Mouse (Mus musculus): ENCODE measurements around the gene Trp53tg5.

Trp53tg5 gene

DNA sequence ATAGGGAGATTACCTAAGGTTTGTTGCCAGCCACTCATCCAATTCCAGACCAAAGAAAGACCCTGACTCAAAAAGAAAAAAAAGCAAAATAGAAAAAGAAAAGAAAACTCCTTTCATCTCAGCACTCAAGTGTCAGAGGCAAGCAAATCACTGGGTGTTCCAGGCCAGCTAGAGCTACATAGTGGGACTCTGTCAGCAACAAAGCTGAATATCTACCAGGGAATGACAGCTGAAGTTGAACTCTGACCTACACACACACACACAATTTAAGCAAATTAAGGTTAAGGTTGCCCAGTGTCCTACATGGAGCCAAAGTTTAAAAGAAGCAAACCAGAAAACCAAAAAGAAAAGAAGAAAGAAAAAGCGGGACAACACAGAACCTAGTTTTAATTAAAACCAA is 25.4 kb downstream of the Trp53tg5 start:
- no peak for DNase-seq

DNA sequence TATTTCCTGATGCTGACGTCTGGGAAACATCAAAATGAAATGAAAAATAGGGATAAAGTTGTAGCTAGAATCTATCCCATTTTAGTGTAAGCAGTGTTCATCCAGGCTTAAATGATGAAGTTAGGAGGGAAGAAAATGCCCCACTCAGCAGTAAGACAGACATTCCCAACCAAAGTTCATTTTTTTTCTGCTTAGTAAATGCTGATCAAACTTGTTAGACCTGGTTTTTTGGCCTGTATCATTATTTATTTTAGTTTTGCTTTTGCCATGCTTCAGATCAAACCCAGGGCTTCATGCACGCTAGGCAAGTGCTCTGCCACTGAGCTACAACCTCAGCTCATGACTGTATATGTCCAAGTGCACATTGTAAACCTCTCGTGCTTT is 27.4 kb downstream of the Trp53tg5 start:
- DNase-seq, result no peak

DNA sequence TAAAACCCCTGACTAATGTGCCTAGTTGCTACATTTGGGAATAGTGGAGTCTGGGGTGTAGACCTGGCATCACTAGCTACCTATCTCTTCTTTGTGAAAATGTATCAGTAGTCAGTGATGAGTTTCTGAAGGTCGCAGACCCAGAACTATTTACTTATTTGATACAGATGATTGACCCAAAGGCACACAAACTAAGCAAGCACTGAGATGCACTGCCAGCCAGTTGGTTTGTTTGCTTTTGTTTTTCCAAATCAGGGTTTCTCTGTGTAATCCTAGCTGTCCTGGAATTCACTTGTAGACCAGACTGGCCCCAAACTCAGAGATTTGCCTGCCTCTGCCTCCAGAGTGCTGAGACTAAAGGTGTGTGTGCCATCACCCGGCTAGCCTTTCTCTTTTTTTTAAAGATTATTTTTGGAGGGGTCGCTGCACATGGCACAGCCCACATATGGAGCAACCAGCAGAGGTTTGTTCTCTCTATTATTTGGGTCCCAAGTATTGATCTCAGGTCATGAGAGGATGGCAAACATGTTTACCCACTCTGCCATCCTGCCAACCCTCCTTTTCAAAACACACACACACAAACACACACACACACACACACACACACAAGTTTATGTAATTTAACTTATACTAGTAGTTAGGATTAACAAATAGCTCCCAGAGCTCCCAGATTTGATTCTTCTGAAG is 28.0 kb downstream of the Trp53tg5 start:
- no peak for DNase-seq

DNA sequence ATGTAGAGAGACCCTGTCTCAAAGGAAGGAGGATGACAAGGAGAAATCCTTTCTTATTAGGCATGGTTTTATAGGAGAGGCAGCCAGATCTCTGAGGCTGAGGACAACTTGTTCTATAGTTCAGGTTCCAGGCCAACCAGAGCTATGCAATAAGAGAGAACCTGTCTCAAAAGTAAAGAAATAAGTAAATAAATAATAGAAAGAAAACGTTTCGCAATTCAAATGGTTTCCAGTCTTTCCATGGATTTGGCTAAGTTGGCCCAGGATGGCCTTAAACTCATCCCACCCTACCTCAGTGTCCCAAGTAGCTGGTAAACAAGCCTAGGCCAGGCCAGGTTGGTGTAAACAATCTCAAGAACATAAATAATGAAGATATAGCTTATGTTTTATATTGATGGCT is 28.8 kb downstream of the Trp53tg5 start:
- no peak for DNase-seq

DNA sequence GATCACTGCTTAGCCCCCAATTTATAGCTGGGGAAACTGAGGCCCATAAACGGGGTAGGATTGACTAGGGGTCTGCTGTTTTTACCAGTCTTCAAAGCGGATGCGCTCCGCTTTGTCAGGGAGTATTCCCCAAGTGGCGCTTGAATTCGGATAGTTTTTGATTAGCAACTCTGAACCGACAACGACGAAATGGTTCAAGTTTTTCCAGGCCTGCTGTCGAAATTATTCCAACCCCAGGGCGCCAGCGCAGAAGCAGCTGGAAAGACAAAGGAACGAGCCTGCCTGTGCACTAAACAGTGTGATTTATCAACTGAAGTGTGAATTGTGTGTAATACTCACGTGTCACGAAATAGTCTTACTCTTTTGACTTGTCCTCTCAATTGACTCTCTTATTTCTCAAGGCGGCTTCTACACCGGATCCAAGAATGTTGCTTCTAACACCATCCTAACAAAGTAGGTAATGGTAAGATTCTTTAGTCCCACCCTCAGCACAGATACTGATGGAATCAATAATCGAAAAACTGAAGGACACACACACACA is 30.0 kb downstream of the Trp53tg5 start, which contains the start of gene Sdc4:
Gene Sdc4 (minus strand): TSS at position 428 of the 541 bp plus-strand sequence.
- no peak for DNase-seq

DNA sequence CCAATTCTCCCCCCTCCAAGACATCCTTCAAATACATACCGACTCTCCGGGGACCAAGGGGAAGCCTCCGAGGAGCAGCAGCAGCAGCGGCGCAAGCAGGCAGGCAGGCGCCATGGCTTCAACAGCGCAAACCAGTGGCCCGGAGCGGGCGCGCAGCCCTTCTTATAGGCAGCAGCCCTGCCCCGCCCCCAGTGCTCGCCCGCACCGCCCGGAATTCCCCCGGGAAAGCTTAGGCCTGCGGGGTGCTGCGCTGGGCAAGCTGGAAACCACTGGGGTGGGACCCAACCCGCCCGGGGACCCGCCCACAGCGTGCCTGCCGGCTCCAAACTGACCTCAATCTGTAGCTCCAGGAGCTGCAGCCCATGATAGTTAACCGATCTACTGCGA is 30.5 kb downstream of the Trp53tg5 start:
- peak; percentile 95 for DNase-seq

DNA sequence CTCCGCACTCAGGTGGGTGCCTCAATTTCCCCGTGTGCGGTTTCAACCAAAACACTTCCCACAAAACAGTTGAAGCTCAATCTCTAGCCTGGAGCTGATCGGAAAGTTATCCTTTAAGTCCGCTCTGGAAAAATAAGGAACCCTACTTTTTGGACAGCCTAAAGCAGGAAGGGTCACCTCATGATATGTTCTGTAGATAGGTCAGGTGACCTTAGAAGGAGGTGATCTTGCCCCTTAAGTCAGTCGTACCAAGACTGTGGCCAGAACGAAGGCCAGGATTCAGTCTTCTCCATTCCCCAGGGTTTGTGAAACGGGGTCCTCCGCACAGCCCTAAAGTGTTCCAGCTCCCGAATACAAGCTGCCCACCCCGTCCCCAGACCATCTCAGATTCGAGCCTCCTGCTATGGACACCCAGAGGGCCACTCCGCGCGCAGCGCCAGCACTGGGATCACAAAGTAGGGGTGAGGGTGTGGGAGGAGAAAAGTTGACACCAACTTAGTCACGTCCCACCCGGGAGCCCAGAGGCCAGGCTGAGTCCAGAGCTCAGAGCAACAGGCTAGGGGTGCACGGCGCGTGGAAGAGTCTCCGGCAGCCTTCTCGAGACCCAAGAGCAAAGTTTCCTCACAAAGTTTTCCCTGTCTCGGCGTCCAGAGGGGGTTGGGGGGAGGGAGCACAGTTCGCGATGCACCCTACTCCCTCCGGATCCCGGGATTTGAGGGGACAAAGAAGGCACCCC is 31.0 kb downstream of the Trp53tg5 start:
- peak; percentile 58 for DNase-seq

DNA sequence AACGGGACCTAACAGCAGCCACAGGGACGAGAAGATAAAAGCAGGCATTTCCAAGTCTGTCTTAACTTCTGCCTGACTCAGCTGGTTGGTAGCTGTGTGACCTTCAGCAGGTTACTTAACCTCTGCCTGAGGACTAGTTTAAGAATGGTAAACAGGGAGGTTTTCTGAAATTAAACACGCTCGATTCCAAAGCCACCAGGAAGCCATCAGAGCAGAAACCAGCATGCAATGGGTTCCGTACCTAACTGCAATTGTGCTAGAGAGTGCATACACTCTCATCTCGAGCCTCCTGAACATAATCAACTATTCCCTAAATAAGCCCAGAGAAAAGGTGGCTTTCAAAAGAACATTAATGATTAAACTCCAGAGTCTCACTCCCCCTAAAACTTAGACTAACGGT is 31.8 kb downstream of the Trp53tg5 start:
- DNase-seq, result peak; percentile 25

DNA sequence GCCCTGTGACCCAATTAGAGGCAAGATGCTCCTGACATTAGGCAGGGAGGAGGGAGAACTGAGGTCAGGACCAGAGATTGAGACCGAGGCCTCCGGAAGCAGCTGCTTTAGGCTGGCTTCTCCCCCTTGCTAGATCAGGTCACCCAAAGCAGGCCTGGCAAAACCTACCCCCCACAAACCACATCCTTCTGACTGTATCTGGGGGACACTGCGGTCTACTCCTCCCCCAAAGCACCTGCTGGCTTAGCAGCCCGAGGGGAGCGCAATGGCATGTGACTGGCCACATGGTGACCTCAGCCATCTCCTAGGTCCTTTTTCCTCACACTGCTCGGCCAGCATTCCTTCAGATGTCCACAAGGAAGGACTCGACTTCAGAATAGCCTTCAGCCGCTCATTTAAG is 32.4 kb downstream of the Trp53tg5 start:
- DNase-seq, result peak; percentile 59

DNA sequence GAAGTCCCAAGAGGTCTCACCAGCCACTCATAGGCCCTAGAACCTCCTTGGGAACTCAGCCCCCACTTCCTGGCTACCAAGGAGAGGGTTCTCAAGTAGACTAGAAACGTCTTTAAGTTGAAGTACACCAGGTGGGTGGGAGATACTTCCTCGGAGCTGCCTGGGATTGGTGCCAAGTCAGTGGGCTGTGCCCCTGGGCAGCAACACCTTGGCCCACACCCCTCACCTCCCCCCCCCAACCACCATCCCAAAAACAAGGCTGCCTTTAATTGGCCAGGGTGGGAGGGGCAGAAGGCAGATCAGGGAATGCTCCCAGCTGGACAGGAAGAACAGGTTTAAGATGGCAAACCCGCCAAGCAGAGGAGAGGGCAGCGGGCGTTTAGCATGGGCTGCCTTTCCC is 33.2 kb downstream of the Trp53tg5 start:
- DNase-seq, result peak; percentile 62

DNA sequence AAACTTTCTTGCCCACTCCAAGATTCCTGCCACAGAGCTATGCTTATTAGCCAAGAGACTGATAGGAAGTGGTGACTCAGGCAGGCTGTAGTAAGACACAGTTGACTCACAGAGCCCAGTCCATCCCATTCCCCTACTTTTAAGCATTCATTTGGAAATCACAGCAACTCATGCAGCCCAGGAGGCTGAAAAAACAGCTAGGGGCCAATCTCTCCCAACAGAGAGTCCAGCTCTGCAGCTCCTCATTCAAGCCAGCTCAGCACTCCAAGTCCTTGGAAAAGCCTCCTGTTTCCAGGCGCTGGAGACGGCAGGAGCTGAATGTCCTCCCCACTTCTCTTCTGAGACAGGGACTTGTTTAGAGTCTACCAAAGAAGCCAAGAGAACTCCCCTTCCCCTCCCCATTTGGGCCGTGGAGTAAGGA is 34.5 kb downstream of the Trp53tg5 start:
- DNase-seq, result no peak

DNA sequence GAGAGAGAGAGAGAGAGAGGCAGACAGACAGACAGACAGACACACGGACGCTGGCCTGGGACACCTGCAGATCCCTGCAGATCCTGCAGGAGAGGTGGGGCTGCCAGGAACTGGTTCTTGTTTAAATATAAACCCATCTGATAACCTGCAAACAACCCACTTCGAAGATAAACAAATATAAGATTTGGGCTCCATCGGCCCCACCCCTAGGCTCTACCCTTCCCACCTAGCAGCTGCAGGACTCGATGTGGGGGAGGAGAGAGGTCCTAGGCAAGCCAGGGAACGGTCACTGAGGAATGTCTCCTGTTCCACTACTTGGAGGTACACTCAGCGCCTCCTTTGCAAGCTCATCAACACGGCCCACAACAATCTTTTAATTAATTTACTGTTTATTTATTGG is 35.3 kb downstream of the Trp53tg5 start:
- peak; percentile 36 for DNase-seq

DNA sequence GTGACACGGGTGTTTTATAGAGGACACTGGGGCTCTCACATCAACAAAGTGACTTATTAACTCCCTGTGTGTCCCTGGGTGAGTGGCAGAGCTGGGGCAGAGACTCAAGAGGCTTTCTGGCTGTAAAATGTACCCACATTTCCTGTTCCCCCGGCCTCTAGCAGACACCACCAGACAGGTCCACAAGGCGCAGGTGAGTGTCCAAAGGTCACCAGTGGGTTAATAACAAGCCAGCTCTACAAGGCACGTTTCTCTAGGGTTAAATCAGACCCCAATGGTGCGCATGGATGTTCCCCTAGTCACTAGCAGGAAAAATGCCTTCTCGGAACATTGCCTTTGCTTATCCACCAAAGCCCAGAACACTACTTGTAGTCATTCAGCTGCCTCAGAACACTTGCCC is 35.8 kb downstream of the Trp53tg5 start:
- DNase-seq, result peak; percentile 78

DNA sequence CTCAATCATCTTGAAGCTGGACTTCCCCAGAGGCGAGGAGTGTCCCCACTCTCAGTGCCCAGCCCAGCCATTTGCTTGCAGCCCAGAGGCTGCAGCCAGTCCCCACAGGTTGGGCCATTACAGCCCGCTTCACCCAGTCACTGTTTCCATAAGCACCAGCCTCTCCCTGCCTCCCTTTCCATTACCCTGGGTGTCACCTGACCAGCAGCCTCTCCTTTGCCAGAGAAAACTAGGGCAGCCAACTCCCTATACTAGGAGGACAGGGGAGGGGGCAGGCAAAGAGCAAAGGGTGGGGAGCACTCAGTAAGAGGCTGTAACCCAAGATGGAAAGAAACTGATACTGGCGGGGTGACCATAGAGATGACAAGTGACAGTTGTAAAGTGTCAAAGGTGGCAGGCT is 36.6 kb downstream of the Trp53tg5 start:
- peak; percentile 84 for DNase-seq

DNA sequence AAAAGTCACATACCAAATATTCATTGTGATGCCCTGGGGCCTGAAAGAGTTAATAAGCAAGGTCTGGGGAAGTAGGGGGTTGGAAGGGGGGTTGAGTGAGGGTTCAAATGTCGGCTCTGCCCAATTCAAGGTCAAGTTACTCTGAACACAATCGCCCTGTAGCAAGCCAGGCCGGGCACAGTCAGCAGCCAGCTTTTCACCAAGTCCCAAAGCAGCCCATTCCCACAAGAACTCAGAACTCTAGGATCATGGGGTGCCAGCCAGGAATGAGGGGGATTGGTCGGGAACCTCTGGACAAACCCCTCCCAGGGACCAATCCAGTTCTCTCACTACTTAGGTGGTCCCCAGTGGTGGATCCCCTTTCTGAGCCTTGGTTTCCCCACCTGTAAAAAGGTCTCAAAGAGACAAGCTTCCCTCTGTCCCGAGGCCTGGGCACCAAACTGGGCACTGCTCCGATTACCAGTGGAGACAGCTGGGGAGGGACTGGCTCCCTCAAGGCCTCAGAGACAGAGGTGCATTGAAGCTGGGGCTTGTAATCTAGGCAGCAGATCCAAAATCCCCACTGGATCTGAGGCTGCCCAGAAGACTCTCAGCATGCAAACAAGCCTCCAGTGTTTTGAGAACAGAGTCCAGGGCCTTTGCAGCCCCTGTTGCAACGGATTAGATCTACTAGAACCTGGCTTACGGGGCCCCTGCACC is 37.2 kb downstream of the Trp53tg5 start:
- peak; percentile 52 for DNase-seq

DNA sequence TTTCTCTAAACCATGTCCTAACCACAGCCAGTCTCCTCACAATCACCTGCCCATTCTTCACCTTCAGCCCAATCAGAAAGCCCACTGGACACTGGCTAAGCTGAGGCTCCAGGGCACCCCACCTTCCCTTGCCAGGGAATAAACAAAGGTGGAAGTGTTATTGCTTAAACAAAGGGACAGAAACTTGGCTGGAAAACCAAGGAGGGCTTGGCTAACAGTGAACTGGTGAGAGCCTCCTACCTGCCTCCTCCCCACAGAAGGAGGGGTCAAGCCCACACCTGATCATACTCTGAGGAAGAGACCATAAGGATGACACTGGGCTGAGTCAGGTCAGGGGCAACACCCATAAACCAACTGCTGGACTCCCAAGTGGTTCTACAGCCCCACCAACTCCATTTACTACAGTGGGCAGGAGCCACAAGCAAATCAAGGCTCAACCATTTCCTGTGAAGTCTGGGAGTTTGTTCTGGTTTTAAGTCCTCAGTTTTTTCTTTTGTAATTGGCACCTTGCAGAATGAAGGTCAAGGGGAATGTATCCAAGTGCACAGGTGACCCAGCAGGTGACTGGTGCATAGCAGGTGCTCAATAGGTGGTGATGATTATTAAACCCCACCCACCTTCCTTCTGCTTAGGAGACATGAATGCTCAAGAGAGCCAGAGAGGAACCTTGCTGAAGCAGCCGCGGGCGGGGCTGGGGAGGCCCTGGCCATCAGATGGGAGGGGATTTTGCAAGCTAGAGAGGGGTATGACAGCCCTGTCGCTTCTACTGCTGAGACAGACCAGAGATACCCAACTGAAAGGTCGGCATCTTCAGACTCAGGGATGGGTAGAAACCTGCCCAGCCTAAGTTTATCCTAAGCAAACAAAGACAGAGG is 38.1 kb downstream of the Trp53tg5 start:
- DNase-seq, result no peak

DNA sequence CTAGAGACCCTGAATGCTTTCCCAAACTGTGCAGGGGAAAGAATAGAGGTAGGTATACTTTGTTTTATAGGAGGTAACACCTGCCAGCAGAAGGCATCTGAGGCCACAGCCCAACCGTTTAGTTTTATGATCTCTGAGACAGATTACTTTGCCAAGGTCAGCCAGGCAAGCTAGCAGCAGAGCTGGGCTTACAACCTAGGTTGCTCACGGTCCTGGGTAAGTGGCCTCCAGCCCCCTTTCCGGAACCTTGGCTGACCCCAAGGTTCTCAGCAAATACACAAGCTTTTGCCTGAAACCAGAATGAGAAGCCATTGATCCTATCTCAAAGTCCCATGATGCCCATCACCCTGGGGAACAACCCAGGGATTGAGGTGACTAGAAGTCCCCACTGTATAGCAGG is 38.8 kb downstream of the Trp53tg5 start:
- peak; percentile 58 for DNase-seq

DNA sequence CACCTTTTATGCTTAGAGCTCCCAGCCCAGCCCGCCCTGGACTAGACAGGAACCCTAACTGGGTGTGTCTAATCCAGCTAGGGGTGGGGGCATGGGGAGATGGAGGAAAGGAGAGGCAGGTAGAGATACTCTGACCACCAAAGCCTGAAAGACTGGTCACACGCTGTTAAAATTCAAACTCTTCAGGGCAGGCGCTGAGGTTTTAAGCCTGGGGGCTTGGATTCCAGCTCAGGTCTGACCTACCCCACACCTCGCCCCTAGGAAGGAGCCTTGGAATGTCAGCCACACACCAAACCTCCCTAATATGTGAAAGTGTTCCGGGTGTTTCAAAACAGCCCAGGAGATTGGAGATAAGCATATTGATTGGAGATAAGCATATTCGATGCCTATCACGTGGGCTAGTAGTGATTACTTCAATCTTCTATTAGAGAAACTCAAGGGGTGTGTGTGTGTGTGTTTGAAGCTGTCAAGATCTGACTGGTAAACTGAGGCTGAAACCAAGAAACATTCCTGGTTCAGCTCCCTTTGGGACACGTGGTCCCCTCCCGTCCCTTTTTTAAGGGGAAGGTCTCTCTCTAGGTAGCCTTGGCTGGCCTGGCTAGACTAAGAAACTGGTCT is 40.1 kb downstream of the Trp53tg5 start:
- no peak for DNase-seq

DNA sequence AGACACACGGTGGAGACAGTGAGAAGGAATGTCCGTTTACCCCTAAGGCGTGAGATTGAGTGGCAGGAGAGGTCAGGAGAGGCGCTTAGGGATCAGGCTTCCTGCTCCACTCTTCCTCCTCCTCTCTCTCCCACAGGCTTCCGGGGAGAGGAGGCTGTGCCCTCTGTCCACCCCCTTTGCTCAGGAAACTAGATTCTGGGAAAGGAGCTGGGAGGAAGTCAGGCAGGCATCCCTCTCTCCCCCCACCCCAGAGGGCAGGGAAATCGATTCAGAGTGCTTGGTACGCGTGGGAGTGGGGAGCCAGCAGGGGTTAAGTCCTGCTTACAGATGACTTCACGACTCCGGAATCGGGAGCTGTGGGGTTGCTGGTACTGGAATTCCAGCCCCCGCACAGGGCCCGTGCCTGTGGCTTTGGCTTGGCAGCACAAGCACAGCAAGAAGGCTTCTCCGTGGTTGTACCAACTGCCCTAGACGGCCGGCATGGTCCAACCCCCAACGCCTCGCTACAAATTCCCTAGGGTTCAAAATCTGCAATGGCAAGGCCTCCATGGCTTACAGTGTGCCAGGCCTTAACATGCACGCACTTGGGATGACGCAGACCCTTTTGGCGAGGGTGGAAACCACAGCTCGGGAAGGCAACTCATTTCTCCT is 40.9 kb downstream of the Trp53tg5 start:
- DNase-seq, result peak; percentile 63

DNA sequence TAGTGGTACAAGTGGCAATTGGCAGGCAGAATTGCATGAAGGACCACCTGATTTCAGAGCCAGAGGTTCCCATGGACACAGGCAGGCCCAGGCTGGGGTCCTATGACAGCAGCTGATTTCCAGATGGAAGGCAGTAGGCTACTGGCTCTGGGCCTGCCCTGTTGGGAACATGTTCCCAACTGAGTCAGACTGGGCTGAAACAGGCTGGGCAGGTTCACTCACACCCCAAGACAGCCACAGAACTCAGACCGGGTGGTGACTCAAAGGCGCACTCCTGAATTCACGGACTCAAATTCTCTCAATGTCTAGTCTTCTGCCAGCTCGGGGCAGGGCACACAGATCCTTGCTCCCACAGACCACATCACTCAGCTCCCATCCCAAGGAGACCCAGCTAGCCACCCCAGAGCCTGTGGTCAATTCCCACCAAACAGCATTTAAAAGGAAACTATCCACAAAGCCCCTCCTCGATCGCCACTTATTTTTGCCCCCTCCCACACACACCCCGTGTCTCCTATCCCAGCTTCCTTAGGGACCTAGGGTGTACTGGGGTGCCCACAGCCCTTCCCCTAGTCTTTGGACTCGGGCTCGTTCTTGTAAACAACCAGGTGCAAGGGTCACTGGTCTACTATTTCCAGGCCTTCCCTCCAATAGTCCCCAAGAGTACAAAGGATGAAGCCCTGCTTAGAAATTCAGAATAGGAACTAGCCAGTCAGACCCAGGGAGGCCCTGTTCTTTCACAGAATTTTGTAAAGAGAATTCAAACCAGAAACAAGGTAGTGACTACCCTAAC is 41.7 kb downstream of the Trp53tg5 start:
- DNase-seq, result peak; percentile 72

DNA sequence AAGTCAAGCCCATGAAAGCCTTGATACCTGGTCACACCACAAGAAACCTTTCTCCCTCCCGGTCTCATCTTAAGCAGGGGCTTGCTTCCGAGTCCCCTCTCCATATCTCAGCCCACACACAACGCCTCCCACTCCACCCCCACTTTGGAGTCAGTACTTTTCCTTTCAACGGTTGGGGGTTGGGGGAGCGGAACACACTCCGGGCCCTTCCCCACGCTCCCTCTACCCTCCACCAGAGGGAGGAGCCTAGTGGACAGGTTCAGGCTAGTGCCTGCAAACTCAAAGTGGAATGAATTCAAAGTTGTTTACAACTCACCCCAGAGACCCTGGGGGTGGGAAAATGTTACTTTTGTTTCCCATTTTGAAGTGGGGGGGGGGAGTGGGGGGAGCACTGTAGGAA is 42.8 kb downstream of the Trp53tg5 start:
- peak; percentile 77 for DNase-seq
